Mouse (Mus musculus) CD4-positive helper T cell, adult 2 months (primary cell): ENCODE measurements at regions not wholly inside any gene's neighbourhood (a gene's known extent, or its start where the extent isn't known, plus 50 kb on each side); places are given as distances from the start of the nearest gene placed in this dataset.
"Not testable (repeated sequence)": the region's sequence is repeated elsewhere in the genome, so short reads cannot be mapped to it uniquely, and the experiment has no call there.

Experiments used
- DNase-seq: peaks from one replicate; pipeline ENCODE4 v3.0.0-alpha.2; 2012; ENCODE audit warnings: low read depth, missing footprints, low spot score

DNA sequence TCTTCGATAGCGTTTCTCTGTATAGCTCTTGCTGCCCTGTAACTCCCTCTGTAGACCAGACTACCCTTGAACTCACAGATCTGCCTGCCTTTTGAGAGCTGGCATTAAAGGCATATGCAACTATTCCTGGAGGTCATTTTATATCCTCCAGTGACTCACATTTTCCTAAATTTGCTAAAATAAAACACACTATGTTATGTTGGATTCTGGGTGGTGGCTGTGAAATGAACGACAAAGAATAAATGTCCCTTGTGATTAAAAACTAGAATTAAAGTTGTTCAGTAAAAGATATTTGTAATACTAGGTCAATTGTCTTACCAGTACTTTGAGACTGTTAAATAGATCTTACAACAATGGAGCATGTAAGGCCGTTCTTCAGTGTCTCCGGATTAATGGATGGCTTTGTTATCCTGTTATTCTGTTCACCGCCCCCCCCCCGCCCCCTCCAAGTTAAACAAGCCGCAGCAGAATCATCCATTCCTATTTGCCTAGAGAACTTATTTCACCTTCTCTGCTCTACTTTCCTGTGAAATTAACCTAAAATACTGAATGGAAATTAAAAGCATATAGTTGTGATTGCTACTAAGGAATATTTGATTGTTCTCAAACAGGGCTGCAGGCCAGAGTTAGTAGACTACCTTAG lies 240.4 kb downstream of the Mef2c start:
- DNase-seq = no peak

DNA sequence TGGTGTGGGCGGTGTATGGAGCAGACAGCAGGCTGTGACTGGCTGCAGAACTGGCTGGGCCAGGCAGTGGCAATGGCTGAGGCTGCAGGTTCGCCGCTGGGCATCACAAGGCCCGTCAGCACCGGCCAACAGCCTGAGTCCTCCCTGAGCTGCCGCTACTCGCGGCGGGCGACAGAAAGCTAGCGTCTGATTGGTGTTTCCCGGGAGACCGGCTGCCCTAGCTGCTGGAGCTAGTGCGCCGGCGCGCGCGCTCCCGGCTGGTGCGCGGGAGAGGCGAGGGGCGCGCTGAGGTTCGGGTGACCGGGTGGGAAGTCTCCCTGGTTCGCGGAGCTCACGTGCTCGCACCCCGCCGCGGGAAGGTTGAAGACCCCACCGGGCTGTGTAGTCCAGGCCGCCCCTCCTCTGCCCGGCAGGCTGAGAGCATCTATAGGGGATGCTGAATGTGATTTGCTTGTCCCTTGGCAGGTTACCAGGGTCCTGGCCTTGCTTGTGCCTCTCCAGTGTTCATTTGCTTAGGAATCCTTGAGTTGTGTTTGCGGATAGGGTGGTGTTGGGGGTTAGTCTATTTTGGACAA lies 241.2 kb downstream of the Mef2c start:
- DNase-seq = no peak

DNA sequence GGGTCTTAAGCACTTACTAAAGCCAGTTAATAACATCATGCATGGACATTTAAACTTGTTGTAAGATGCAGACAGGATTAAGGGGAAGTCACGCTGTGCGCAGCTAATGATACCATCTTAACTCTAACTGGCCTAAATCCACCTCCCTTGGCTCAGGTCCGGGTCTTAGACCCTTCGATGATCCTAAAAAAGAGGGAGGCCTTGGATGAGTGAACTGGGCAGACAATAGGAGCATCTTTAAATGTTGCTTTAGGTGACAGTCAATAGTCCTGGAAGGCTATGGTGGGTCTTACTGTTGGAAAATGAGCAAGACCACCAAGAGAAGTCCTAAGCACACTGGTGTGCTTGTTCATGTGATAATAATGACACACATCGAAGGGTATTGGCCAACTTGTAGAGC lies 242.1 kb downstream of the Mef2c start:
- no peak for DNase-seq

DNA sequence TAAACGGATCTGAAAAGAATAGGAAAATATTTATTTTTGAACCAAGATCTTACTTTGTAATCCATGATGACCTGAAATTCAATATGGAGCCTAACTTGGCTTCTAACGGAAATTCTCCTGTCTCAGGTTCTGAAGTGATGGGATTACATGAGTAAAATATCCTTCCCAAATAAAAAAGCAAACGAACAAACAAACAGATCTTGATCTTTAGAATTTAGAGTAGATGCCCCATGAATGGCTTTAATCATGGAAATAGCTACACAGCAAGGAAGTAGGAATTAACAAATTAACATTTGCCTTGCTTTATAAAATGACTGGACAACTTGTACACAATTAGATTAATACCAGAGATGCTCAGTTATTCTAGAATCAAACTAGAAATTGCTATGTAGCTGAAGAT lies 243.8 kb downstream of the Mef2c start:
- no peak for DNase-seq

DNA sequence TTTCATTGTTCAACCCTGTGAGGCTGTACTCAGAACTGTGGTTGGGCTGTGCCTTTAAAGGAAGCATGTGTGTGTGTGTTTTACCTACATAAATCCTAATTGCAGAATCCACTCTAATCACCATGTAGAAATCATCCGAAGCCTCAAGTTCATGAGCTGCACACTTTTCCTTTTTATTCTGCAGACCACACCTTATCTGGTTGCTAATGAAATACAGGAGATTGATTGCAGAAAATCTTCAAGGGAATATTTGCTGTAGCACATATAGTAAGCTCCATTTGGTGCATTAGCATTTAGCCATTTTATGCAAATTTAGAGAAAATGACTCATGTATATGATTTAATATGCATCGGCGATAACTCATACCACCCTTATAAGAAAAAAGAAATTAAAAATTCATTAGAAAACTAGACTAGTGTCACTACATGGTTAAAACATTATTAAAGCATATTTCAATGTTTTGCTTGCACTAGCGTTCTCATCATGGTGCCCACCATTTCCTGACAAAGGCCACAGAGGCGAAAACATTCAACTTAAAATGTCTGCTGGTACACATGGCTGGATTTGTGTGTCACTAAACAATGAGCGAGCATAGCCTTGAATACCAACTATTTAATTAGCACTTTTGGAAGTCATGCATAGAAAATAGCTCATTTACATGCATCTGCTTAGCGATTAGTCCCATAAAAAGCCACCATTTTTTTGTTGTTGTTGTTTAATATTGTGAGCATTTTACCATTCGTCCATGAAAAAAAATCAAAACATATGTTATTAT lies 245.7 kb downstream of the Mef2c start:
- DNase-seq = no peak

DNA sequence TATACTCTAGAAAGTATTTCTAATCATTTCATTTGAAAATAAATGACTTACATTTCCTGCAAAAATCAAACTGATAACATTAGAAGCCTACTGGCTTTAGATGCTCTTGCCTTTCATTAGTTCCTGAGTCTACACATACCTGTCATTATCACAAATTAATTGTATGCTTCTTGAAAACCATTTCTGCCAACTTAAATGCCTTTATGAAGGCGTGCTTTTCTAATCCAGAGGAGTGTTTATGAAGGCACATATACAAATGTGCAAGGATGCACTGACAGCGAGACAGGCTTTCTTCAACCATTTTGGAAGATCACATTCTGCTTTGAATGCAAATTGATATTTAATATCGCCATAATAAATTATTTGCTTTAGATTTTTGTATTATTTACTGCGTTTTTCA lies 246.6 kb downstream of the Mef2c start:
- no peak for DNase-seq

DNA sequence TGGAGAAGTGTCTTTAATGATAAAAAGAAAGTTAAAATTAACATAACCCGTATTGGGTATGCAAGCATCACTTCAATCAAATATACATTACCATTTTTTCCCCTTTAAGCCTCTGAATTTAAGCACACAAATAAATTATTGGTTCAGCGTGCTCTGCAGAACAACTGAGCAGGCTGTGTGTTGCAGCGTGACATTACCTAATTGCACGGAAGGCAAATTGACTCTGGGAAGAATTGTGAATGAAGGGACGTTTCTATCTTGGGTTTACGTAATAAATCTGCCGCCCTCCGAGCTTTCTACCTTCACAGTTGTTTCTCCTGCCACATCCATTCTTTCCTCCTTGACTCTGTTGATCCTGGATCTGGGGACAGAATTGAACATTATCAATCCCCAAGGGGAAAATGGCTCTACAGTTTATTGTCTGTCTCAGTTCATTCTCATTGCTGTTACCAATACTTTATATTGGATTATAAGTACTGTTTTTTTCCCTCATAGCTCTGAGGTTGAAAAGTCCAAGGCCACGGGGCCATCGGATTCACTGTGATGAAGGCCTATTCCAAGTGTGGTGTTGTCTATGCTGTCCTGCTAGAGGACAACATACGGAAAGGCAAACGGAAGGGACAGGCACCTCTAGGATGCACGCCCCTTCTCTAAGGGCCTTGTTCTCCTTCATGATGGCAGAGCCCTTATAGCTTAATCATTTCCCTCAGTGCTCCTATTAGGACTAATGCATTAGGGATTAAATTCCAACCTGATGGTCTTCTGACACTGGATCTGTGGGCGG lies 256.7 kb downstream of the Mef2c start:
- no peak for DNase-seq

DNA sequence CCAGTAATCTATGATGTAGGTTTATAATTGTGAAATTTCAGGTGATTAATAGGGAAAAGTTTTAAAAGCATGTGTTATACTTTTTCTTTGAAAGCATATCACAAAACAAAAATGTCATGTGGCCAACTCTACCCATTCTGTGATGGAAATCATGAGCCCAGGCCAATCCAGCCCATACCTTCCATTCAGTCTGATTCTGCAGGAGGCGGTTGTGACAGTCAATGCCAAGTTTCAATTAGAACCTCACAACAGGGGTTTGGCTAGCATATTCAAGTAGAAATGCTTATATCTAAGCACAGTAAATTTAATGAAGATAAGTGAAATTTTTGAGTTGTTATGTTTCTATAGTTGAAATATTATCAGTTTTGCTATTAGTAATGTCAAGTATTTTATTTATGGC lies 258.6 kb downstream of the Mef2c start:
- DNase-seq = no peak

DNA sequence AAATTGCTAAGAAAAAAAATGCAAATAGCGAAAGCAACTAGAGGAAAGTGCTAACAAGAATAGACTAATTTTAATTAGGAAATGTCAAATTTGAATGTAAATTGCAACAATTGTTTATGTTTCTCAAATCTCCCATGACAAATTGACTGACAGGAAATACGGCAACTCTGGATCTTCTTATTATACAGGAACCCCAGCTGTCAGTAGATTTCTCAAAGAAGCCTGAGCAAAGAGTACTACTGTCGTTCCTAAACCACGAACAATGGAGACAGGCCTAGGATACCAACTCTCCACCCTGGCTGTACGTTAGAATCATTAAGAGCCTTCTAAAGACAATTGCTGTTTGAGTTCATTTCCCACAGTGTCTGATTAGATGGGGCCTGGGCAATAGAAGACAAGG lies 259.5 kb downstream of the Mef2c start:
- DNase-seq = not testable (repeated sequence)

DNA sequence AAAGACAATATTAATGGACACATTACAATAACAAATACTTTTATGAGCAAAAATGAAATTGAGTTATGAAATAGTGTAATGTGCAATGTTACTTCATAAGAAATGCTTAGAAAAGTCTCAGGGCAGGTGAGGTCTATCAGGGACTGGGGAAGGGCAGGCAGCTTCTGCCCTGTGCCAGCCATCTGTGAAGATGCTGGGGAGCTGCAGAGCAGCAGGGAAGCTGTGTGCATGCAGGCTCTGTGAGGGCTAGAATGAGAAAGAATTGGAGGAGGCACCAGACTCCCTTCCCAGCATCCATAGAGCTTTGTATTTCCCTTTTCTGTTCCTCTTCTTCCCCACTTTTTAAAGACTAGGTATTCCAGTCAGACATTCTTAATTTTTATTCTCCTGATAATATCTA lies 281.8 kb downstream of the Mef2c start:
- no peak for DNase-seq

DNA sequence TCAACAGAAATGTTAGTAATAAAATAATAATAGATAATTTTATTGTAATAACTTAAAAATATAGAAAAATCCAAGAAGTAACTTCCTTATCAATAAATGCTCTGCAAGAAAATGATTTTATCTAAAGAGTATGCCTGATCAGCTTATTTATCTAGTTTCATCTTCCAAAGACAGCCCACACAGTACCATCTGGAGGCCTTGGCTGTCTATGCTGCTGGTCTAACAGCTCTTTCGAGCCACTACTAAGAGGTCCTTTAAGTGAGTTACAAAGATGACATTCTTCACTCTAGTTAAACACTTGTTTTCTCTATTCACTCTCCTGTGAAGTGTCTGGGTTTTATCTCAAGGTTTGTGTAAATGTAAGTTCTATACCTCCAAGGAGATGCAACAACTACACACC lies 305.7 kb downstream of the Mef2c start:
- DNase-seq = no peak

DNA sequence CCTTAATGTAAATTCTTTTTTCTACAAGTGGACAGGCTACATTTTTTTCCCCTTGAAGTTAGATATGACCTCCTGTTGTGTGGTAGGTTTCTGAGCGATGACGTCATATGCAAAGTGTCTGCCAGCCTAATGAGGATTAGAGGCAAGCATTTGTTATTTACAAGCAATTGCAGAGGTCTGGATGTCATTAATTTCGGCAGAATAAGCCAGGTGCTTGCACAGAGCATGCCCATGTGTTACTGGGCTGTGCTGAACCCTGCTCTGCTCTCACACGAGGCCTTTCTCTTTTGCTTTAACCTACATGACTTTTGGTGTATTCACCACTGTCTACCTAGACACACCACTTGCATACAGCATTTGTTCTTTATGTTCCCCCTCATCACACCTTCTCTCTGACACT lies 316.5 kb downstream of the Mef2c start:
- no peak for DNase-seq

DNA sequence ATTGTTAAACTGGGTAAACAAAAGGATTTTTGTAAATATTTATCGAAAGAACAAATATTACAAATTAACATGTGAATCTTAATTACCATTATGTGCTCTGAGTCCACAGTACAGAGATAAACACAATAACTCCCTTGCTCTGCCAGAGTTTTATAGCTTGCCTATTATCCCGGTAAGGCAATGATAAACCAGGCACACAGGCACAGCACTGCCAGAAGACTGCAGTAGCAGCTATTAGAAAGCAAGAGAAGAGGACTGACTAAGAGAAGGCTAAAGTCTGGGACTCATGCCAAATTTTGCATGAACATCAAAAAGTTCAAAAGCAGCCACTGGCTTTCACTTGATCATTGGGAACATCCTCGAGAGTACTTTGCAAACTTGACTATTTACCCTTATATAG lies 316.9 kb downstream of the Mef2c start:
- no peak for DNase-seq

DNA sequence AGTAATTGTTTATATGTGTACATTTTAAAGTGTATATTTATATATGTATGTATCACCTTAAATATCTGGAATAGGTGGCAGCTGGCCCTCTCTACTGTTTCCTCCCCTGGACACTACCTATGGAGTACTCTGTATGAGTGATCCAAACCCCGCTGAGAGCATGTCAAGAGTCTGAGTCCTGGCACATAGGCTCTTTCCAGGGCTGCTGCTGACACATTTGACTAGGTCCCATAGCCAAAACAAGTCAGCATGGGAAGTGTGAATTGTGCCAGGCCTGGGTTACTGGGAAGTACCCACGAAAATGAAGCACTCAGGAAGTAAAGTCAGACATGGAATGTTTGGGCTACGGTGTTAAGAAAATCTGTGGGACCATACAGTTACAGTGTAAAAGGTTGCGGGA lies 321.1 kb downstream of the Mef2c start:
- DNase-seq = no peak

DNA sequence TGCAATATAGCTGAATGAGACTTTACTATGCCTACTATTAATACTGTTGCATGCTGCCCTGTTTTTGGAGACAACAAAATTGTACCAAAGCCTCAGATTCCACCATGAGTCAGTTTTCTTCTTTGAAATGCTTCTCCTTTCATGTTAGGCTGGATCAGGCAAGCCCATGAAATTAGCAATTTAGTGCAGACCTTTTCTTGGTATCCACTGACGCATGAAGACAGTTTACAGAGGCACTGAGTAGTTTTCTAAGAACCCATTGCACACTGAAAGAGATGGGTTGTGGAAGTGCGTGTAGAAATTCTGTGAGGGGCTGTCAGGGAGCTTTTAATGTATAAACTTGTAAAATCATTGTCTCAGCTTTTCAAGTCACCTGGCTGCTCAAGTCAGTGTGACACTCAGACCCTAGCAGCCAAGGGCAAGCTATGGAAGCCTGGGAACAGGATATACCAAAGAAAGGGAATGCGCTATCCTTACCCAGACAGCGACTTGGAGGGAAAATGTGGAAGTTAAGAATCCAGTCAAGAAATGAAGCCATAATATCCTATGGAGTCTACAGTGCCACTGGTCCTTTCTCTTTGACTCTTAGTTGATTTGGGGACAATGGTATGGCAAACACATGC lies 323.1 kb downstream of the Mef2c start:
- DNase-seq = no peak

DNA sequence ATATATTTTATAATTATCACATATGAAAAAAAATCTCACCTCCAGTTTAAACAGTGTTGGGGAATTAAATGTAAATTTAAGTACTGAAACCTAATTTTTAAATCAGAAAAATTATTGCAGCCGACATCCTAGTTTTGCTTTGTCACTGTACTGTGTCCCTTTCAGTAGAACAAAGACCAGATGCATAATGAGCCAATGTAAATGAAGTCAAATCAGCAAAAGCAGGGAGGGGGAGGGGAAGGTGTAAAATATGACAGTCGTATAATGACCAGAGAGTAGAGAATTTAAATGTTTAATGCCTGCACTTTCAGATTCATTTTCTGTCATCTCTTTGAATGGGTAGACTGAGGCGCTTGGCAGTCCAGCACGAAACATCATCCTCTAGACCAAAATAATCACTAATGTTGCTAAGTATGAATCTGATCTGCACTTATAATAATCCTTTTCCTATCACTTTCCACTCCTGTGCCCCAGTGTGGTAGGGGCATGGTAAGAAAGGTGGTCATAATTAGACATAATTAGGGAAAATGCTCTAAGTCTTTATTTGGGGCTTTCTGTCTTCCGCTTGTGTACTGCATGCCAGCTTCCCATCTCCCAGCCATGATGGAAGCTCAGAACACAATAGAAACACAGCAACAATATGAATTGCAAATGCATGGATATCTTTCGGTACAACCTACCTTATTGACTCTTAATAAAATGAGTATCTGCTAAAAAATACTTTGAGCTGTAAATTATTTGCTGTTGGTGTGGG lies 356.0 kb upstream of the Tmem161b start:
- DNase-seq = no peak

DNA sequence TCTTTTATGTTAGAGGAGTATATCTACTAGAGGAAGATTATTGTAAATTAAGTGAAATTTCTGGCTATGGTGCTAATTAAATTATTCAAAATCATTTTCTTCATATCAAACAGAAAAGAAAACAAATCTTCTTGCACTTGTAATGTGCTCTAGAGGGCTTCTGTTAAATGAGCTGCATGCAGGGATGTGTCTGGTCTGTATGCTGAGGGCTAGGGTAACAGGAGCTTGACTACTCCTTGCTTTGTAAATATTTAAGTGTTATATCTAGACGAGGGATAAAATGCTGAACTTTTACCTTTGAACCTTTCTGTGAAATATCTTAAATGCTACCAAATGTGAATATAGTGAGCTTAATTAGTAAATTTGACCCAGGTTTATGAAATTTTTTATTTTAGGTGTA lies 354.9 kb upstream of the Tmem161b start:
- DNase-seq = no peak

DNA sequence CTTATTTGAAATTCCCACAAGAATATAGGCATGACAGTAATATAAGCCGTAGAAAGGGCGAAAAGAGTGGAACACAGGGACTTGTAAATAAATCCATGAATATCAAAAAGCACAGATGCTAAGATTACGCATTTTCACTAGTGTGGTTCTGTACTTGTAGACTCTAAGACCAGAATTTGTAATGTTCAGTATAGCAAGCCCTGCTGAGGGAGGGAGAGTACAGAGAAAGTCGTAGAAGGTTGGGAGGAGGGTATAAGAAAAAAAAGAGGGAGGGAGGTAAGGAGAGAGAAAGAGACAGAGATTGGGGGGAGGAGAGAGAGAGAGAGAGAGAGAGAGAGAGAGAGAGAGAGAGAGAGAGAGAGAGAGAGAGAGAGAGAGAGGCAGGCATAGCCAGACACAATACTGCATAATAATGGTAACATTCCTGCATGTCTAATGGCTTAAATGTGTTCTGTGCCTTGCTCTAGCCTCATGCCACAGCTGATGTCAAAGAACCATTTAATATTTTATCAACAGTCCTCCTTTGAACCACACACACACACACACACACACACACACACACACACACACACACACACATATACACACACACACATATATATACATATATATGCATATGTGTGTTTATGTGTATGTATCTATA lies 354.1 kb upstream of the Tmem161b start:
- no peak for DNase-seq

DNA sequence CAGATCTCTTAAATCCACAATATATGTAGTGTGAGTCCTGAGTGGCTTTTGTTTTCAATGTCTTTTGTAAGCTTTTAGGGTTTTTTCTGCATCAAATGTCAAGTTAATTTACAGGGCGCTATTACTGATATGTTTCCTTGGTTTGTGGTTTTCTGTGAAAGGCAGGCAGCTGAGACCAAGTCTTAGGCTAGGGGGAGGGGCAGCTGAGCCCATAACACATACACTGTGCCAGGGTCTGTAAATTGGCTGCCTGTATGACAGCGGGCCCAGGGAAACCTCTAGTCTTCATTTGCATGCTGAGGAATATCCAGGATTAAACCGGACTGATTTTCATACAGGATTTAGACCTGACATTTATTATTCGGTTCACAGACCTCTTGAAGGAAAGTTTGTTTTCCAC lies 353.2 kb upstream of the Tmem161b start:
- no peak for DNase-seq

DNA sequence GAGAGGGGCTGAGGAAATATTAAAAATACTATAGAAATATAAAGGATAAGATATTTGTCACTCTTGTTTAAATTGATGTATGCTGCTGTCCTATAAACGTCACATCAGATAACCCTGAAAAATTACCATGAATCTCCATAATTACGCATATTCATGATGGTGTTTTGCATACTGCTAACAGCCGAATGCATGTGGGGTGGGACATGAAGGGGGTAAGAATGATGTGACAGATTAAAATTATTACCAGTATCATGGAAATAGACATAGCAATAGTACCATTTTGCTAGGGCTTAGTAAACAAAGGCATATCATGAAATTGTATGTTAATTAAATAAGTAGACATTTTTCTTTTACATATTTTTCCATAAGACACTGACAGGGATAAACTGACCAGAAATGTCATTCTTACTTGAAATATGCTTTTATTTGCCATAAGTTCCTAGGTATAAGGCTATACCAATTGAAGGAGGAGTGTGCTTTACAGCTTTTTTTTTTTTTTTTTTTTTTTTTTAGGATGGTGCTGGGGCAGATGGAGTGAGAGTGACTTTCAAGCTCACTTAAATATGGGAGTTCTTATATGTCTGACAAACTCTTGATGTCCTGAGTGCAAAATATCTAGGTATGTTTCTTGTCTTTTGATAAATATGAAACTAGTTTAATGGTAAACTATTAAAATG lies 349.8 kb upstream of the Tmem161b start:
- DNase-seq = no peak
